Mouse (Mus musculus): ENCODE results near the gene Kifc1.

The Kifc1 gene

DNA sequence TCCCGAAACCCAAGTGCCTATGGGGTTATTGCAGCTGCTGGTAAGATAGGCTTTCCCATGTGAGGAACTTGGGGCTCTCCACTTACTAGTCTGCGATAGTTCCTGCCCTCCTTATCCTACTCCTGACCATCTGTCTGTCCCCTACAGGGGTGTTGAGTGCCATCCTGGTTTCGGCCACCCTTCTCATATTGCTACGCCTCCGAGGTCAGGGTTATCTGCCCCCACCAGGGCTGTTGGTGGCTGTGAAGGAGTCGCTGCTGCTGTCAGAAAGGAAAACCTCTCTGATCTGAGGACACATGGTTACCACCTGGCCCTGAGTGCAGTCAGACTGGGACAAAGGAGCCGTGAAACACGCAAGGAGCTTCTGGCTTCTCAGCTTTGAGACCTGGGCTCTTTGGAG lies 42.3 kb downstream of the Kifc1 start:
- WGBS: 92% methylated on average over 8 of the region's 8 CpGs

DNA sequence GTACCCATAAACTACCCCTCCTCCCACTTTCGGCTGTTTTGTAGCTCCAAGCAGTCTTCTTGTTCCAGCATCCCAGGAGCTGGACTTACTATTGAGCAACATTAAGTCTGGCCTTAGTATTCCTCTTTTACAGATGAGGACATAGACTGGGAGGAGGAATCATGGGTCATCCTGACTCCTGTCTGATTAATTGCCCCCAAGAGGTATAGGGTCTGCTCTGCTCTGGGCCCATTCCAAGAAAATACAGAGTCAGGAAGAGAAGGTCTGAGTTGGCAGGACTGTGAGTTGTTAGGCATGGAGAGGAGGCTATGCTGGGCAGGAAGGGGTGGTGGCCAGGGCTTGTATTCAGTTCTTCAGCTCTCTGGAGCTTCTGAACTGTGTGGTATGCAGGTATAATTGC lies 46.3 kb downstream of the Kifc1 start:
- WGBS: 63% methylated on average over 1 of the region's 1 CpGs

DNA sequence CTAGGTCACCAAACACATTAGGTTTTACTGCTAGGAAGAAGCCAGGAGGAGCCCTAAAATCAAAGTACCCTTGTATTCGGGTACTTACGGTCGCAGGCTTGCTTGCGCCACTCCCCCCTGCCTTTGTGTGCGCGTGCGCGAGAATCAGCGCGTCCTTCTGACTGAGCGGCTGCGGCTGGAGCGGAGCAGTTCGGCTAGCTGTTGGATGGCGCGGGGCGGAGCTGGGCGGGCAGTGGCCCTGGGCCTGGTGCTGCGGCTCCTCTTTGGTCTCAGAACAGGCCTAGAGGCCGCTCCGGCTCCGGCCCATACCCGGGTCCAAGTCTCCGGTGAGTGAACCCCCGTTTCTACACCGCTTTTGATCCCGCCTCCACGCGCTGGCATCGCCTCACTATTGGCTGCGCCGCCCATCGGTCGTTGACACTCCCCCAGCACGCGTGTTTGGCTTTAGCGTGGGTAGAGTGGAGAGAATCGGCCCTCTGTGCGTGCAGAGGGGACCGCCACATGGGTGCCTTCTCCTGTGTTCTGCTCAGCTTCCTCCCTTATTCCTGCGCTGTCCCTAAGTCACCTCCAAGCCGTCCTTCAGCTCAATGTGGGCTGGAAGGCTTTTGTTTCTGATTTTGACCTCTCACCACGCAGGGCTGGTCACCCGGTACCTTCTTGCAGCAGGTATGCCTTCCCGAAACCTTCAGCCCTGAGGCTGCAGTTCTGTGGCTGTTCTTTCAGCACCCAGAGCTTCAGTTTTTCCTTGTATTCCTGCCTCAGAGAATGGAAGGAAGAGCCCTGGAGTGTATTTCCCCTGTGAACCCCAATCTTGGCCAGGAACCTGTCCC lies 47.3 kb downstream of the Kifc1 start, which contains the start of gene Cd320:
Cd320 (plus strand) TSS at position 126 of the 830 bp plus-strand sequence.
- WGBS: under 1% methylated on average over 45 of the region's 45 CpGs

DNA sequence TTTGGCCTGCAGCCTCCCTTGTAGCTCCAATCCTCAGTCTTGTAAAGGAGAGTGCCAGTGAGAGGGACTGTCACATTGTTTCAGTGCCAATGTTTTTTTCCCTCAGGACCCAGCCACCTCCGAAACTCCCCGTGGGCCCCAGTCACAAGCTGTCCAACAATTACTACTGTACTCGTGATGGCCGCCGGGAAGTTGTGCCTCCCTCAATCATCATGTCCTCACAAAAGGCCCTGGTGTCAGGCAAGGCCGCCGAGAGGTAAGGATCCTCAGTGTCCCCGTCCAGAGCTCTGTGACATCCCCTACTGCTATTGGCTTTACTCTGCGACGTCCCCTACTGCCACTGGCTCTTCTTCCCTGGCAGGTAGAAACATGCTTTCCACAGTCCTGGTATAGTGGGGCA lies 60.9 kb downstream of the Kifc1 start:
- WGBS: 66% methylated on average over 10 of the region's 10 CpGs

DNA sequence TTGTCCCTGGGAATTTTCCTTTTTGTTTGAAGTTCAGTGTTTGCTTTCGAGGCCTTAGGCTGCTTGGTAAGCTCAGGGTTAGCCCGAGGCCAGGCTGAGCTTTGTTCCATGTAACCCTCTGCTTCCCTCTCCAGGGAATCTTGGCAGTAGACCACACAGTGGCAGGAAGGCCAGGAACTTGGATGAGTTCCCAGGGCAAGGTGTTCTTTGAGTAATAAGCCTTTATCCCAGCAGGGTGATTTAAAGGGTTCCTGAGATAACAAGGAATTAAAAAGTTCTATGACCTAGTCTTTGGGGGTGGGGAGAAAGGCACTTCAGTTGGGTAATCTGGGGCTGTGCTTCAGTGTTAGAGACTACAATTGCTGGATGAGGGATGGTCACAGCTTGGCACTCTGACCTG lies 61.6 kb downstream of the Kifc1 start:
- 33% methylated on average over 2 of the region's 2 CpGs for WGBS

DNA sequence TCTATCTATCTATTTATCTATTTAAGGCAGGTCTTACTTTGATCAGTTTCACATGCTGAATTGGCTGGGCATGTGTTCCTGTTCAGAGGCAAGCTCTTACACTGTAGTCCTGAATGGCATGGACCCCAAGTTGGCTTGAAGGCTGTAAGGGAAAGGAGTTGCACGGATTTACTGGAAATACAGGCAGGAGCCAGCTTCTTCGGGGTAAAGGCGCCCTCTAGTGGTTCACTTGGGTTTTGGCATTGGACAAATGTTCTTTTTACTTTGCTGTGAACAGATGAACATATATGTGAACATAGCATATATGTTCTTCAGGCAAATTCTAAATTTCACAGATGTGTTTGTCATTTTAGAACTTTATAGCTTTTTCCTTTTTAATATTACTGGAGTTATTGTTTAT lies 63.6 kb downstream of the Kifc1 start:
- WGBS: 2% methylated on average over 3 of the region's 3 CpGs

Measured in cerebral cortex, adult 2 months (tissue).